ENCODE assay signal across 27 mouse cellular contexts in the genomic region with DNA sequence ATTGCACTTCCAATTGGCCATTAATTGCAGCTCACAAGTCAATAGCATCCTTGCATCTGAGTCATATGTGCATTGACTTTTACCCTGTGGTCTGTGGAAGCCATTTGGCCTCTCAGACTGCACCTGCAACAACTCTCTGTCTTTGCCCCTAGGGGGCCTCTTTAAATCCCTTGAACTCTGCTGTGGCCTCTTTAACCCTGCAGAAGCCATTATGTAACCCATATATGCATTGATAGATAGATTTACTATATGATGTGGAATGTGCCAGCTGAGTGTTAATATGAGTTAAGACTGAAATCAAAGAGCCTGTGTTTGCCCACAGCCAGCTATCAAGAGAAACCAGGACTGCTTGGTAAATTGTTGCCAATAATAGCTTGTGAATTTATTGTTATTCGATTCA. TPM values are rescaled to one million over a fixed set of nuclear protein-coding genes. Genes with fewer than 3 reads are reported as not detected.
A peak's percentile ranks its signal among the peaks of the same experiment; 100 is the strongest.
DNase-seq lines count a peak whose midpoint lies in the region; ATAC-seq lines count a peak whose summit lies in the region.
"Had no signal": no experiment of that assay in that cellular context is flagged by ENCODE, and none has a peak within 500 bp of the region (broad histone marks: within the 10 kb centered on the region; RNA-seq: fewer than 3 reads in every experiment).

No protein-coding gene starts in this region.

- no peak overlapping the region for H3K4me3 ChIP-seq in limb, embryonic 12.5 days (replicated peaks)
- no peak overlapping the region for H3K4me3 ChIP-seq in limb, embryonic 10.5 days
- H3K4me3 ChIP-seq in midbrain, embryonic 11.5 days (ENCODE audit: low read depth, low read length) = no peak overlapping the region
- no peak overlapping the region for H3K4me3 ChIP-seq in midbrain, embryonic 13.5 days (replicated peaks)
- H3K4me3 ChIP-seq: embryonic facial prominence, embryonic 13.5 days; embryonic facial prominence, embryonic 15.5 days; erythroblast, embryonic 14.5 days; forebrain, embryonic 10.5 days; forebrain, embryonic 12.5 days had no signal

- H3K27me3 ChIP-seq in limb, embryonic 12.5 days = 0 out of 2 replicates have a peak, but pooled peaks cover 3% of the 10 kb centered on the region
- peaks cover 9% of the 10 kb centered on the region; the same call in 1 of the 2 replicates for H3K27me3 ChIP-seq in limb, embryonic 10.5 days (ENCODE audit: low read depth, poor library complexity, severe bottlenecking)
- H3K27me3 ChIP-seq in midbrain, embryonic 11.5 days (ENCODE audit: control insufficient read depth, insufficient read depth, low read length) = no peaks in the 10 kb centered on the region
- H3K27me3 ChIP-seq in midbrain, embryonic 13.5 days = no peaks in the 10 kb centered on the region
- H3K27me3 ChIP-seq: embryonic facial prominence, embryonic 13.5 days; embryonic facial prominence, embryonic 15.5 days had no signal

- 0 out of 2 replicates have a peak overlapping the region, but pooled peaks have one; percentile 12 for H3K27ac ChIP-seq in limb, embryonic 12.5 days
- H3K27ac ChIP-seq in limb, embryonic 10.5 days = no peak overlapping the region
- H3K27ac ChIP-seq in midbrain, embryonic 11.5 days (ENCODE audit: low read depth, low read length) = no peak overlapping the region
- no peak overlapping the region for H3K27ac ChIP-seq in midbrain, embryonic 13.5 days
- H3K27ac ChIP-seq: embryonic facial prominence, embryonic 13.5 days; embryonic facial prominence, embryonic 15.5 days; forebrain, embryonic 10.5 days; forebrain, embryonic 12.5 days had no signal

- H3K36me3 ChIP-seq in limb, embryonic 12.5 days = no peaks in the 10 kb centered on the region
- no peaks in the 10 kb centered on the region for H3K36me3 ChIP-seq in limb, embryonic 10.5 days
- no peaks in the 10 kb centered on the region for H3K36me3 ChIP-seq in midbrain, embryonic 11.5 days (ENCODE audit: control insufficient read depth, insufficient read depth, low read length)
- H3K36me3 ChIP-seq in midbrain, embryonic 13.5 days = no peaks in the 10 kb centered on the region
- H3K36me3 ChIP-seq: embryonic facial prominence, embryonic 13.5 days; embryonic facial prominence, embryonic 15.5 days; forebrain, embryonic 10.5 days; forebrain, embryonic 12.5 days; G1E had no signal

- intact Hi-C loops in heart, postnatal 10 days (cut with DNase I) = no loop called here

- no peak overlapping the region for H3K4me2 ChIP-seq in limb, embryonic 12.5 days
- no peak overlapping the region for H3K4me2 ChIP-seq in midbrain, embryonic 11.5 days
- H3K4me2 ChIP-seq in midbrain, embryonic 13.5 days (replicated peaks) = no peak overlapping the region
- H3K4me2 ChIP-seq: embryonic facial prominence, embryonic 13.5 days; embryonic facial prominence, embryonic 15.5 days; forebrain, embryonic 12.5 days had no signal

- no peak overlapping the region for H3K9ac ChIP-seq in limb, embryonic 12.5 days (replicated peaks)
- H3K9ac ChIP-seq in midbrain, embryonic 11.5 days (ENCODE audit: low read length) = no peak overlapping the region
- H3K9ac ChIP-seq in midbrain, embryonic 13.5 days (replicated peaks) = no peak overlapping the region
- H3K9ac ChIP-seq: embryonic facial prominence, embryonic 13.5 days; embryonic facial prominence, embryonic 15.5 days; forebrain, embryonic 12.5 days had no signal

- no peaks in the 10 kb centered on the region for H3K9me3 ChIP-seq in limb, embryonic 12.5 days
- H3K9me3 ChIP-seq in limb, embryonic 10.5 days (replicated peaks) = no peaks in the 10 kb centered on the region
- H3K9me3 ChIP-seq in midbrain, embryonic 11.5 days (ENCODE audit: control insufficient read depth, low read length) = no peaks in the 10 kb centered on the region
- no peaks in the 10 kb centered on the region for H3K9me3 ChIP-seq in midbrain, embryonic 13.5 days
- H3K9me3 ChIP-seq: embryonic facial prominence, embryonic 13.5 days; embryonic facial prominence, embryonic 15.5 days; forebrain, embryonic 10.5 days; forebrain, embryonic 12.5 days had no signal

- DNase-seq in embryo, embryonic 10.5 days (ENCODE audit: low spot score) = peak; percentile 19
- no peak for DNase-seq in embryo, embryonic 10 days (ENCODE audit: low spot score)
- no peak for DNase-seq in limb, embryonic 10.5 days (ENCODE audit: low spot score)
- peak; percentile 71 for DNase-seq in midbrain, embryonic 11.5 days (ENCODE audit: low spot score, missing footprints)
- peak; percentile 44 for DNase-seq in mesoderm, embryonic 11.5 days (ENCODE audit: low read depth, low spot score)
- no peak for DNase-seq in heart, postnatal 10 days
- DNase-seq: adrenal gland, postnatal 10 days; adrenal gland, postnatal 25 days; B cell, adult 2 months; cerebellum, adult 11 months; cerebellum, adult 18-20 months; cerebellum, adult 8-10 months; cerebellum, adult 9-11 months; cerebellum, postnatal 36 days had no signal

- WGBS in limb, embryonic 12.5 days = 52% methylated on average over 1 of the region's 1 CpGs
- WGBS in limb, embryonic 10.5 days = 85% methylated on average over 1 of the region's 1 CpGs
- 96% methylated on average over 1 of the region's 1 CpGs for WGBS in midbrain, embryonic 11.5 days
- 95% methylated on average over 1 of the region's 1 CpGs for WGBS in midbrain, embryonic 13.5 days

- ATAC-seq in limb, embryonic 12.5 days (ENCODE audit: insufficient number of reproducible peaks, insufficient read depth, low FRiP score, low TSS enrichment, low read depth) = no peak
- no peak for ATAC-seq in midbrain, embryonic 11.5 days (ENCODE audit: low FRiP score)
- no peak for ATAC-seq in midbrain, embryonic 13.5 days
- ATAC-seq: CD4-positive, CD25-positive, alpha-beta regulatory T cell, adult 4 months; forebrain, embryonic 14.5 days; forebrain, embryonic 16.5 days had no signal

- peaks cover 57% of the 10 kb centered on the region for H3K4me1 ChIP-seq in limb, embryonic 12.5 days (replicated peaks)
- peaks cover 55% of the 10 kb centered on the region for H3K4me1 ChIP-seq in limb, embryonic 10.5 days
- H3K4me1 ChIP-seq in midbrain, embryonic 11.5 days (ENCODE audit: control insufficient read depth, insufficient read depth, low read length) = no peaks in the 10 kb centered on the region
- H3K4me1 ChIP-seq in midbrain, embryonic 13.5 days (replicated peaks) = peaks cover 10% of the 10 kb centered on the region; the same call in 1 of the 2 replicates

RNA-seq across cellular contexts. Expression of a gene that starts 44.3 kb away (rescaled TPM):
- 4.1 and 4.2 TPM in 2 replicates for polyA plus RNA-seq in limb, embryonic 12.5 days (2016; fragmentation: Nextera tagmentation; extraction: Ambion mirVana)
- 0.11 and 0.49 TPM in 2 replicates for polyA plus RNA-seq in limb, embryonic 10.5 days (2016; fragmentation: Nextera tagmentation; extraction: Ambion mirVana)
- polyA plus RNA-seq in midbrain, embryonic 11.5 days (2014; fragmentation: Nextera tagmentation; extraction: Ambion mirVana) = 0.72 and 1.3 TPM in 2 replicates
- polyA plus RNA-seq in midbrain, embryonic 13.5 days (2015; fragmentation: Nextera tagmentation; extraction: Ambion mirVana) = 0.54 and 0.75 TPM in 2 replicates
- 1 to 10 TPM; 1.4 to 1.5 TPM for total RNA-seq in heart, postnatal 10 days (2021)
- total RNA-seq: CH12.LX; common myeloid progenitor, adult 5-6 weeks had no signal
- polyA plus RNA-seq: CD4-positive, CD25-positive, alpha-beta regulatory T cell, adult 4 months; erythroblast, embryonic 14.5 days; G1E had no signal

Comparison
In these comparisons a context has a peak if more than half of its experiments do, and no peak if none do; other contexts are left out.
1. DNase-seq: peak in embryo, embryonic 10.5 days (single experiment), midbrain, embryonic 11.5 days (single experiment) and mesoderm, embryonic 11.5 days (single experiment); none in embryo, embryonic 10 days (single experiment), limb, embryonic 10.5 days (single experiment) and heart, postnatal 10 days (0 of 2).